Mouse (Mus musculus): ENCODE results near the gene Slc35e4.
"Not testable (repeated sequence)": the region's sequence is repeated elsewhere in the genome, so short reads cannot be mapped to it uniquely, and the experiment has no call there.

The Slc35e4 gene

GRCm38 (mm10) chr11:3914109-3914840, at the start of gene Slc35e4:
TSS of gene Slc35e4 (minus strand) at chr11:3914664.
- DNase-seq (ENCODE audit: low read depth, low spot score), result no peak

GRCm38 (mm10) chr11:3963610-3964415, 49.3 kb upstream of the Slc35e4 start, which contains the start of gene Pes1:
TSS of gene Pes1 (plus strand) at chr11:3963975.
- DNase-seq (ENCODE audit: low read depth, low spot score), result peak; percentile 93

DNA sequence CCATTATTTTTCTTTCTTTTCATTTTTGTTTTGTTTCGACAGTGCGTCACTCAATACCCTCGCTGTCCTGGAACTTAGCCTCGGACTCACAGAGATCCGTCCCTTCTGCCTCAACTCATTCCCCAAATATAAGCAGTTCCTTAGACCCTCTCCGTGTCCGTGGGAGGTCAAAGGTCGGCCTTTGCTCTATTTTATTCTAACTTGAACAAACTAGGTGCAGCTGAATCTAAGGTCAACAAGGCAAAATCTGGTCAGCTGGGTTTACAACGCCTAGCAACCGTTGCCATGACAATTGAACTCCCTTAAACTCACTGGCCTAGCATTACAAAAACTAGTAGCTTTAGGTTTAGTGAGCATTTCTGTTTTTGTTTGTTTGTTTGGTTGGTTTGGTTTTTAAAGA, 48.7 kb upstream of the Slc35e4 start:
- DNase-seq (ENCODE audit: low read depth, low spot score), result no peak

DNA sequence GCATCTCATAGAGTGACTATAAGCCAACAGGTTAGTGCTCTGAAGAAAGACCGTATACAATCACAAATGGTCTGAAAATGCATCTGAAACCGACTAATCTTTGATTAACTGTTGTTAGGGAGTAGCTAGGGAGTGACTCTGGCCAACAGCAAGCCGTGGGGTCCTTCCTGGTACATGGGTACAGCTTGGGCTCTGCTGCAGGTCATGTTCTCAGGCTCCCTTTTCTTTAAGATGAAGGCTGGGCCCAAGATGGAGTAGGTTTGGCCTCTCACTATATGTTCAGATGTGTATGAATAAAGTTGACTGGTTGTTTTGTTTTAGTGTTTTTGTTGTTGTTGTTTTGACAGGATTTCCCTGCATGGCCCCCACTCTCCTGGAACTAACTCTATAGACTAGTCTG, 47.3 kb upstream of the Slc35e4 start:
- DNase-seq (ENCODE audit: low read depth, low spot score), result no peak

- no peak for DNase-seq (ENCODE audit: low read depth, low spot score)
Observed at GRCm38 (mm10) chr11:3960901-3961300, 46.4 kb upstream of the Slc35e4 start.

GRCm38 (mm10) chr11:3955371-3955770, 40.9 kb upstream of the Slc35e4 start:
- DNase-seq (ENCODE audit: low read depth, low spot score), result not testable (repeated sequence)

- DNase-seq (ENCODE audit: low read depth, low spot score), result not testable (repeated sequence)
Observed at GRCm38 (mm10) chr11:3954876-3955275, 40.4 kb upstream of the Slc35e4 start.

GRCm38 (mm10) chr11:3946386-3946785, 31.9 kb upstream of the Slc35e4 start:
- no peak for DNase-seq (ENCODE audit: low read depth, low spot score)

DNA sequence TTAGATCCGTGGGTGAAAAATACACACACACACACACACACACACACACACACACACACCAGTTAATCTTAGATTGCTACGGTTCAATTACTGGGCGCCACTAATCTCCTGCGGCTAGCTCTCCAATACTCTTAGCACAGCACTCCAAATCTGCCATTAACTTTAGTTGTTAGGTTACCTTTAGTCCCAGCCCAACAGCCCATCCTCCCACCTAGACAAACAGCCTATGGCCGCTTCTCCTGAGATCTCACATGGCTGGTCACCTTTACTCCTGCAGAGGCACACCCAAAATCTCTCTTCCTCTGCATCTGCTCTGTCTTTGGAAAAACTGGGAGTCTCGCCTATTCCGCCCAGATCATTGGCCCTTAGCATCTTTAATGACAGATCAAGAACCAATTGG, 26.9 kb upstream of the Slc35e4 start:
- DNase-seq (ENCODE audit: low read depth, low spot score), result no peak

- DNase-seq (ENCODE audit: low read depth, low spot score), result no peak
Observed at GRCm38 (mm10) chr11:3937321-3937874, 22.9 kb upstream of the Slc35e4 start.

GRCm38 (mm10) chr11:3936318-3936717, 21.9 kb upstream of the Slc35e4 start:
- DNase-seq (ENCODE audit: low read depth, low spot score), result no peak

GRCm38 (mm10) chr11:3935135-3935534, 20.7 kb upstream of the Slc35e4 start:
- no peak for DNase-seq (ENCODE audit: low read depth, low spot score)

- DNase-seq (ENCODE audit: low read depth, low spot score), result no peak
Observed at GRCm38 (mm10) chr11:3933756-3934285, 19.4 kb upstream of the Slc35e4 start.

DNA sequence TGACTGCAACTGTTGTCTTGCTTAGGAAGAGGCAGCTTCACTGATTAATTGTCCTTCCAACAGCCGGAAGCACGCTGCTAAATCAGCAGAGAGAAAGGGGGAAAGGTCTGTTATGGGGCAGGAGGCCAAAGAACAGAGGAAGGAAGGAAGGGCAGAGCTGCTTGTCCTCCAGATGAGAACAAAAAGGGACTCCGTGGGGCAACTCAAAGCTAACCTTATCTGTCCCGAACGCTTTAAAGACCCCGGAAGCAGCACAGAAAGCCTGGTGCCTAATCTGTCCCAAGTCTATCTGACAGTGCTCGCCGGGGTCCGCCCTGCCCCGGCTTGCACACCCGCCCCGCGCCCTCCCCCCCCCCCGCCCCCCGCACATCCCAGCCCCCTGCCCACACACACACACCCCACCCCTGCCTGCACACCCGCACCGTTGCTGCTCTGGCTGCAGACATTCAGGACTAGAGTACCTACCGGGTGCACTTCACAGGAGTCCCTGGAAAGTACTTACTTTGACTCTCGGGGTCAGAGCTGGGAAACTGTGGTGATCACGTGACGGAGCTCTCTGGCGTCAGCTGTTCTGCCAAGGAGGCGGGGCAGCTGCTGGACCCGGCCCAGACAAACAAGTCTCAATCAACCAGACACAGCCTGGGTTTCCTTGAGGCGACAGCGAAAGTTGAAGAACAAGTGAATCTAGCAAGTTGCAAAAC, 17.2 kb upstream of the Slc35e4 start, which contains the start of gene Tcn2:
TSS of gene Tcn2 (minus strand) at position 649 of the 701 bp plus-strand sequence.
- DNase-seq (ENCODE audit: low read depth, low spot score), result no peak

- no peak for DNase-seq (ENCODE audit: low read depth, low spot score)
Observed at GRCm38 (mm10) chr11:3930931-3931330, 16.5 kb upstream of the Slc35e4 start.

DNA sequence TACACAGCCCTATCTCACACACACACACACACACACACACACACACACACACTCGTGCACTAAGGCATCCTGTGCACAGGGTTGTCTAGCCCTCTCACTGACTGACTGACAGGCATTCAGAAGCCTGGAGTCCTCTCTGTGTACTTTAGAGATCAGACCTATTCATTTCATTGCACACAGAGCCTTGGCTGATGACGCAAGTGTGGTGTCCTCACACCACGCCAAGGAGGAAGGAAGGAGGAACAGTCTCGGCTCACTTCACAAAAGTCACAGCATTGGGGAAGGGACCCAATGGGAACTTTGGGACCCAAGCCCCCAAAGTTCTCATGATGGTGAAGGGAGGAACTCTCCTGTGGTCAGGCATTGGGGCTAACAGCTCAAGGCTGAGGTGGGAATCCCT, 15.6 kb upstream of the Slc35e4 start:
- DNase-seq (ENCODE audit: low read depth, low spot score), result no peak

DNA sequence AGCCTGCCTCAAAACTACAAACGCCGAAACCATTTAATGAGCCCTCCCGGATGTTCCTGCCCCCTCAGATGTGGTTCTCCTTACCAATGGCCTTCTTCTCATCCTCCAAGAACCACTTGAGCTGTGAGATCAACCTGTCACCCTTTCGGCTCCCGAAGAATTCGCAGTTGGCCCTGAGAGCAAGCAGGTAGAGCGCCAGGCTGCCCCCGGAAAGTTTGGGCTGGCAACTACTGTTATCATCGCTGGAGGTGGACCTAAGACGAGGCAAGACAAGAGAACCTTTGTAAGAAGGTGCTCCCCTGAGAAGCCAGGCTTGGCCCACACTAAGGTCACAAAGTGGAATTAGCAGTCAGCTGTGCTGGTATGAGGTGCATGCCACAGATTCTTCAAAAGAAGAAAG, 11.5 kb upstream of the Slc35e4 start:
- no peak for DNase-seq (ENCODE audit: low read depth, low spot score)

DNA sequence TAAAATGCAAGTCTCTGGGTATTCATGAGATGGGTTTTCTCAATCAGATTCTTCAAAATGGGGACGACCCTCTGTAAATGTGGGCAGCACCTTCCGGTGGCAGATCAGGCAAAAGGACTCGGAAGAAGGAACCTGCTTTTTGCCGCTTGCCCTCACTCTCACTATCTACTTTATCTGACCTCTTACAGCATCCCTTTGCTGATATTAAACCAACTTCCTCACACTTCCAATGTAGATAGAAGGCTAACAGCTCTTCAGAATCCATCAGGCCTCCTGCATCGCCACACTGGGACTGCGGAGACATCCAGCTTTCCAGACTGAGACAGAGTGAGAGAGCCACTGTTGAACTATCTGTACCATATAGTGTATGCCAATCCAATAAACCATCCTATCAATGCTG, 8.3 kb upstream of the Slc35e4 start:
- no peak for DNase-seq (ENCODE audit: low read depth, low spot score)

DNA sequence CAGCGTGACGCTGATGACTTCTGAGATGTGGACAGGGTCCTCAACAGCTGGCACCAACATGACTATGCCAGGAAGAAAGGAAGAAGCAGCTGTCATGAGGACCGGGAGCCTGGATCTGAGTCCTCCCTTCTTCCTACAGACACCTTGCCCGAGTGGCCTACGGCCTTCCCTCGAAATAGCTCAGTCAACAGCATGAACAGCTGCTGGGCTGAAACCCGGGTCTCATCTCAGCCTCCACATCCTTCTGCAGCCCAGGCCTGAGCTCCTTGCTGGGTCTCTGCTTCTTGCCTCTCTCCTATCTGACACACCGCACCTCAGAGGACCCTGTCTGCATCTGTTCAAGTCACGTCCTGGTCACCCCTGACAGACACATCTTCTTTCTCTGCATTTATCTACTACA, 7.7 kb upstream of the Slc35e4 start:
- DNase-seq (ENCODE audit: low read depth, low spot score), result no peak

GRCm38 (mm10) chr11:3921281-3921850, 6.9 kb upstream of the Slc35e4 start:
- no peak for DNase-seq (ENCODE audit: low read depth, low spot score)

GRCm38 (mm10) chr11:3920476-3920875, 6.0 kb upstream of the Slc35e4 start:
- no peak for DNase-seq (ENCODE audit: low read depth, low spot score)

All from telencephalon, adult 2 months (tissue).